Mouse (Mus musculus) 3T3-L1 (cell line): Measurements from ENCODE around the gene Olfr1234.

Experiments used
- DNase-seq: peaks from one replicate; pipeline ENCODE4 v3.0.0-alpha.2; 2015; ENCODE audit warnings: low read depth, low spot score

Gene Olfr1234

GRCm38 (mm10) chr2:89364765-89365164, at the start of gene Olfr1234:
Gene Olfr1234 (minus strand): TSS chr2:89364865.
- no peak for DNase-seq

GRCm38 (mm10) chr2:89409576-89409975, 44.9 kb upstream of the Olfr1234 start, which contains the start of gene Olfr1238:
Gene Olfr1238 (minus strand): TSS chr2:89409676.
- DNase-seq = no peak

DNA sequence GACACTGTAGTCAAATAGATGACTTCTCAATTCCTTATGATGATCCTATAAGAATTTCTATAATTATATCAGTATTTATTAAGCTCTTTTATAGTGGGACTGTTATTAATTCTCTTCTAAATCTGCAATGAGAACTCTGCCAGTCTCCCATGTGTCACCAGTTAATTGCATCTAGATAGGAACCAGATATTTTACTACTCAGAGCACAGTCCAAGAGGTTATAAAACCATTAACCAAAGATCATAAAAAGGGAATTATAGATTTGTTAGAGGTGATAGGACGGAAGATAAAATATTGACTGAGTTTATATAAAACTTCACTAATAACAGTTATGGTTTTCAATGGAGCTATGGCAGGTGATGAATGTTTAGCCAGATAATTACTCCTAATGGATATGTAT, 36.2 kb upstream of the Olfr1234 start:
- DNase-seq = no peak

- DNase-seq = no peak
These were observed 22.4 kb downstream of the Olfr1234 start, which contains the start of gene Olfr1233 for GRCm38 (mm10) chr2:89342298-89342697. Gene Olfr1233 (minus strand): TSS chr2:89342398.

GRCm38 (mm10) chr2:89329575-89329974, 35.1 kb downstream of the Olfr1234 start, which contains the start of gene Olfr1232:
Gene Olfr1232 (minus strand): TSS chr2:89329675.
- no peak for DNase-seq
